Mouse (Mus musculus): ENCODE data around the gene Cisd3.
"Not testable (repeated sequence)": the region's sequence is repeated elsewhere in the genome, so short reads cannot be mapped to it uniquely, and the experiment has no call there.

Cisd3 gene

GRCm38 (mm10) chr11:97686322-97686908 lies 789 bp downstream of the Cisd3 start:
- DNase-seq (ENCODE audit: low spot score in 2 of 2) = no peak

- no peak for DNase-seq (ENCODE audit: low spot score in 2 of 2)
Observed at GRCm38 (mm10) chr11:97687061-97687460, 1.4 kb downstream of the Cisd3 start.

GRCm38 (mm10) chr11:97689861-97690260 lies 4.2 kb downstream of the Cisd3 start:
- peak; percentile 48 to 81 for DNase-seq (ENCODE audit: low spot score in 2 of 2)

- no peak for DNase-seq (ENCODE audit: low spot score in 2 of 2)
Observed at GRCm38 (mm10) chr11:97694435-97694834, 8.8 kb downstream of the Cisd3 start.

- no peak for DNase-seq (ENCODE audit: low spot score in 2 of 2)
Observed at GRCm38 (mm10) chr11:97694921-97695711, 9.5 kb downstream of the Cisd3 start.

GRCm38 (mm10) chr11:97695712-97696401 lies 10.2 kb downstream of the Cisd3 start:
- DNase-seq (ENCODE audit: low spot score in 2 of 2) = no peak

- no peak for DNase-seq (ENCODE audit: low spot score in 2 of 2)
Observed at GRCm38 (mm10) chr11:97696669-97697068, 11.0 kb downstream of the Cisd3 start.

GRCm38 (mm10) chr11:97697199-97697890 lies 11.7 kb downstream of the Cisd3 start:
- DNase-seq (ENCODE audit: low spot score in 2 of 2) = no peak

- DNase-seq (ENCODE audit: low spot score in 2 of 2) = no peak
Observed at GRCm38 (mm10) chr11:97697891-97698529, 12.4 kb downstream of the Cisd3 start.

GRCm38 (mm10) chr11:97698741-97699611 lies 13.3 kb downstream of the Cisd3 start:
- peak; percentile 75 to 88 for DNase-seq (ENCODE audit: low spot score in 2 of 2)

GRCm38 (mm10) chr11:97699626-97700002 lies 14.0 kb downstream of the Cisd3 start:
- peak; percentile 82 to 92 for DNase-seq (ENCODE audit: low spot score in 2 of 2)

- peak; percentile 84 to 90 for DNase-seq (ENCODE audit: low spot score in 2 of 2)
Observed at GRCm38 (mm10) chr11:97700003-97700745, 14.5 kb downstream of the Cisd3 start, which contains the start of gene Pcgf2. TSS of gene Pcgf2 (minus strand) at chr11:97700497.

- DNase-seq (ENCODE audit: low spot score in 2 of 2) = peak in 1 of 2 experiments; percentile 37
Observed at GRCm38 (mm10) chr11:97700746-97701580, 15.3 kb downstream of the Cisd3 start.

GRCm38 (mm10) chr11:97701581-97702392 lies 16.2 kb downstream of the Cisd3 start:
- DNase-seq (ENCODE audit: low spot score in 2 of 2) = no peak

GRCm38 (mm10) chr11:97702393-97702745 lies 16.7 kb downstream of the Cisd3 start:
- peak; percentile 83 to 90 for DNase-seq (ENCODE audit: low spot score in 2 of 2)

- DNase-seq (ENCODE audit: low spot score in 2 of 2) = peak; percentile 96 to 99
Observed at GRCm38 (mm10) chr11:97703039-97703826, 17.6 kb downstream of the Cisd3 start, which contains the start of gene Psmb3. TSS of gene Psmb3 (plus strand) at chr11:97703399.

- DNase-seq (ENCODE audit: low spot score in 2 of 2) = not testable (repeated sequence)
Observed at GRCm38 (mm10) chr11:97710067-97710466, 24.4 kb downstream of the Cisd3 start.
